Mouse (Mus musculus): ENCODE data around the gene Mecom. TPM values are rescaled to one million over a fixed set of nuclear protein-coding genes. Genes with fewer than 3 reads are reported as not detected.

Gene Mecom
- total and polyA plus RNA-seq, 3 experiments, result not detected

- no peak overlapping the region for H3K27ac ChIP-seq (ENCODE audit: insufficient read depth, low read depth)
- TF ChIP-seq ZNF384 (IDR thresholded peaks at IDR 0.05; ENCODE audit: low read depth, low read length), result no peak
- no peak for TF ChIP-seq SIN3A (IDR thresholded peaks at IDR 0.05; ENCODE audit: low read length)
- TF ChIP-seq ETS1 (conservative IDR thresholded peaks at IDR 0.05; ENCODE audit: low read depth, low read length), result no peak
- no peak for TF ChIP-seq MAFK (IDR thresholded peaks at IDR 0.05; ENCODE audit: insufficient replicate concordance, low read length)
- TF ChIP-seq NRF1 (IDR thresholded peaks at IDR 0.05; ENCODE audit: low read depth, low read length), result no peak
- TF ChIP-seq CTCF (conservative IDR thresholded peaks at IDR 0.05 in 1 of 2, IDR thresholded peaks at IDR 0.05 in 1 of 2; ENCODE audit: low read depth in 2 of 2, low read length in 2 of 2), result no peak
- H3K4me1 ChIP-seq (ENCODE audit: control insufficient read depth in 1 of 2, insufficient read depth in 2 of 2), result no peaks in the 10 kb centered on the region
- H3K9me3 ChIP-seq (replicated peaks; ENCODE audit: low read length), result no peaks in the 10 kb centered on the region
- no peak overlapping the region for H3K4me2 ChIP-seq (ENCODE audit: insufficient read depth, low read depth, poor library complexity, severe bottlenecking)
- in situ Hi-C loops (cut with MboI; ENCODE audit: low pct_ligation_motif_present, low pct_unique_long_range_greater_than_20kb, low sequenced_read_pairs), result no loop called here
- no peaks in the 10 kb centered on the region for H3K27me3 ChIP-seq (replicated peaks)
- no peak overlapping the region for H3K4me3 ChIP-seq (replicated peaks in 1 of 3; ENCODE audit: low read depth in 2 of 3, low read length in 2 of 3, poor library complexity in 1 of 3)
- dilution Hi-C loops (cut with MboI; ENCODE audit: extremely low pct_ligation_motif_present, extremely low pct_unique_long_range_greater_than_20kb, low sequenced_read_pairs), result no loop called here
- no peak overlapping the region for H3K9ac ChIP-seq (ENCODE audit: insufficient read depth, low read depth)
- DNase-seq (ENCODE audit: extremely low read depth), result no peak
- no peaks in the 10 kb centered on the region for H3K79me2 ChIP-seq (replicated peaks; ENCODE audit: control insufficient read depth, extremely low read depth, insufficient read depth, poor library complexity, severe bottlenecking)
- H3K36me3 ChIP-seq (replicated peaks in 1 of 2; ENCODE audit: control insufficient read depth in 1 of 2, insufficient read depth in 1 of 2, low read length in 1 of 2), result no peaks in the 10 kb centered on the region
Measured at GRCm38 (mm10) chr3:30436561-30436960, 111.2 kb downstream of the Mecom start.

- no peak for DNase-seq (ENCODE audit: extremely low read depth)
- no peaks in the 10 kb centered on the region for H3K9me3 ChIP-seq (replicated peaks; ENCODE audit: low read length)
- dilution Hi-C loops (cut with MboI; ENCODE audit: extremely low pct_ligation_motif_present, extremely low pct_unique_long_range_greater_than_20kb, low sequenced_read_pairs), result no loop called here
- no peak overlapping the region for H3K9ac ChIP-seq (ENCODE audit: insufficient read depth, low read depth)
- H3K27ac ChIP-seq (ENCODE audit: insufficient read depth, low read depth), result no peak overlapping the region
- in situ Hi-C loops (cut with MboI; ENCODE audit: low pct_ligation_motif_present, low pct_unique_long_range_greater_than_20kb, low sequenced_read_pairs), result no loop called here
- H3K27me3 ChIP-seq (replicated peaks), result no peaks in the 10 kb centered on the region
- no peak overlapping the region for H3K4me3 ChIP-seq (replicated peaks in 1 of 3; ENCODE audit: low read depth in 2 of 3, low read length in 2 of 3, poor library complexity in 1 of 3)
- no peaks in the 10 kb centered on the region for H3K79me2 ChIP-seq (replicated peaks; ENCODE audit: control insufficient read depth, extremely low read depth, insufficient read depth, poor library complexity, severe bottlenecking)
- H3K4me1 ChIP-seq (ENCODE audit: control insufficient read depth in 1 of 2, insufficient read depth in 2 of 2), result no peaks in the 10 kb centered on the region
- no peak overlapping the region for H3K4me2 ChIP-seq (ENCODE audit: insufficient read depth, low read depth, poor library complexity, severe bottlenecking)
- no peaks in the 10 kb centered on the region for H3K36me3 ChIP-seq (replicated peaks in 1 of 2; ENCODE audit: control insufficient read depth in 1 of 2, insufficient read depth in 1 of 2, low read length in 1 of 2)
- TF ChIP-seq PAX5 (IDR thresholded peaks at IDR 0.05; ENCODE audit: low read length) (no peak), CHD2 (IDR thresholded peaks at IDR 0.05; ENCODE audit: low read length) (no peak), ZKSCAN1 (IDR thresholded peaks at IDR 0.05; ENCODE audit: borderline replicate concordance, low read depth, low read length) (no peak), MAX (IDR thresholded peaks at IDR 0.05; ENCODE audit: low read length) (no peak)
Measured at GRCm38 (mm10) chr3:30436131-30436530, 111.7 kb downstream of the Mecom start.

GRCm38 (mm10) chr3:30428877-30429276, 118.9 kb downstream of the Mecom start:
- H3K27ac ChIP-seq (ENCODE audit: insufficient read depth, low read depth), result no peak overlapping the region
- TF ChIP-seq ZC3H11A (IDR thresholded peaks at IDR 0.05; ENCODE audit: low read depth, low read length), result no peak
- no peak for TF ChIP-seq KAT2A (IDR thresholded peaks at IDR 0.05; ENCODE audit: insufficient replicate concordance, low read length)
- TF ChIP-seq USF1 (IDR thresholded peaks at IDR 0.05; ENCODE audit: low read depth, low read length), result no peak
- no peak for TF ChIP-seq MEF2A (IDR thresholded peaks at IDR 0.05; ENCODE audit: borderline replicate concordance, low read depth, low read length)
- TF ChIP-seq MXI1 (IDR thresholded peaks at IDR 0.05; ENCODE audit: low read depth, low read length), result no peak
- TF ChIP-seq ELF1 (IDR thresholded peaks at IDR 0.05; ENCODE audit: low read depth, low read length), result no peak
- TF ChIP-seq SMC3 (IDR thresholded peaks at IDR 0.05; ENCODE audit: low read depth, low read length), result no peak
- no peak for TF ChIP-seq TCF12 (IDR thresholded peaks at IDR 0.05; ENCODE audit: low read depth, low read length)
- TF ChIP-seq MAFK (IDR thresholded peaks at IDR 0.05; ENCODE audit: insufficient replicate concordance, low read length), result no peak
- TF ChIP-seq POLR2A (IDR thresholded peaks at IDR 0.05; ENCODE audit: low read depth, low read length), result no peak
- no peak for TF ChIP-seq NRF1 (IDR thresholded peaks at IDR 0.05; ENCODE audit: low read depth, low read length)
- TF ChIP-seq MYC (IDR thresholded peaks at IDR 0.05; ENCODE audit: low read depth, low read length), result no peak
- no peak for TF ChIP-seq BHLHE40 (IDR thresholded peaks at IDR 0.05; ENCODE audit: low read depth, low read length)
- TF ChIP-seq CTCF (conservative IDR thresholded peaks at IDR 0.05 in 1 of 2, IDR thresholded peaks at IDR 0.05 in 1 of 2; ENCODE audit: low read depth in 2 of 2, low read length in 2 of 2), result no peak
- no peak for TF ChIP-seq POLR2AphosphoS2 (IDR thresholded peaks at IDR 0.05; ENCODE audit: low read depth, low read length)
- no peak for TF ChIP-seq MAZ (IDR thresholded peaks at IDR 0.05; ENCODE audit: low read depth, low read length)
- TF ChIP-seq GABPA (IDR thresholded peaks at IDR 0.05; ENCODE audit: insufficient replicate concordance, low read depth, low read length), result no peak
- TF ChIP-seq NELFE (IDR thresholded peaks at IDR 0.05; ENCODE audit: low read depth, low read length), result no peak
- TF ChIP-seq USF2 (conservative IDR thresholded peaks at IDR 0.05; ENCODE audit: low read depth, low read length), result no peak
- H3K27me3 ChIP-seq (replicated peaks), result no peaks in the 10 kb centered on the region
- no peak overlapping the region for H3K9ac ChIP-seq (ENCODE audit: insufficient read depth, low read depth)
- no peak overlapping the region for H3K4me2 ChIP-seq (ENCODE audit: insufficient read depth, low read depth, poor library complexity, severe bottlenecking)
- no peak for DNase-seq (ENCODE audit: extremely low read depth)
- dilution Hi-C loops (cut with MboI; ENCODE audit: extremely low pct_ligation_motif_present, extremely low pct_unique_long_range_greater_than_20kb, low sequenced_read_pairs), result no loop called here
- no peaks in the 10 kb centered on the region for H3K36me3 ChIP-seq (replicated peaks in 1 of 2; ENCODE audit: control insufficient read depth in 1 of 2, insufficient read depth in 1 of 2, low read length in 1 of 2)
- H3K79me2 ChIP-seq (replicated peaks; ENCODE audit: control insufficient read depth, extremely low read depth, insufficient read depth, poor library complexity, severe bottlenecking), result no peaks in the 10 kb centered on the region
- H3K9me3 ChIP-seq (replicated peaks; ENCODE audit: low read length), result no peaks in the 10 kb centered on the region
- in situ Hi-C loops (cut with MboI; ENCODE audit: low pct_ligation_motif_present, low pct_unique_long_range_greater_than_20kb, low sequenced_read_pairs), result no loop called here
- H3K4me1 ChIP-seq (ENCODE audit: control insufficient read depth in 1 of 2, insufficient read depth in 2 of 2), result no peaks in the 10 kb centered on the region
- H3K4me3 ChIP-seq (replicated peaks in 1 of 3; ENCODE audit: low read depth in 2 of 3, low read length in 2 of 3, poor library complexity in 1 of 3), result no peak overlapping the region

Measured in CH12.LX (cell line).